Mouse (Mus musculus): Measurements from ENCODE around the gene Usp46.

Usp46 gene

DNA sequence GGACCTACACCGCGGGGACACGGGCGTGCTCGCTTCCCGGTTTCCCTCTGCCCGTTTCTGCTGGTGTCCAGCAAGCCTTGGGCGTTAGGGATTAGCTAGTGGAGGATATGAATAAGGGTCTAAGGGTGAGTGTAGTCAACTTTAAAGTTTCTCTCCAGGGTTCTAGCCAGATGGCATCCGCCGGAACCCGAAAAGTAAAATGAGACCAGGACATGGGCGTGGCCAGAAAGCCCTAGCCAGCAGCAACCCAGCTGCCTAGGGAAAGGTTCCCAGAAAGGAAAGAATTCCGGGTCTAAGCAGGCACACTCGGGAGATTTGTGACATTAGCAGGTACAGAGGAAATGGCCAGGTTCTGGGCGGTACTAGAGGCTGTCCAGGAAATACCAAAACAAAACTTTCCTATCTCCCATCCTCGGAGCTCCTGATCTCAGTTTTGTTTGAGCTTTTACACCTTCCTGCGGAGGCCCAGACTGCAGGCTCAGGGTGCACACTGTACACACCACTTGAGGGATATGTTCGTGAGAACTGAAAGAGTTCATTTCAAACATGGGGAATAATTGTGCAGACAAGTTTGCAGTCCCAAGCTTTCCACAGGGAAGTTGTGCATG is 587 bp upstream of the Usp46 start:
- DNase-seq (ENCODE audit: low spot score): peak; percentile 63

DNA sequence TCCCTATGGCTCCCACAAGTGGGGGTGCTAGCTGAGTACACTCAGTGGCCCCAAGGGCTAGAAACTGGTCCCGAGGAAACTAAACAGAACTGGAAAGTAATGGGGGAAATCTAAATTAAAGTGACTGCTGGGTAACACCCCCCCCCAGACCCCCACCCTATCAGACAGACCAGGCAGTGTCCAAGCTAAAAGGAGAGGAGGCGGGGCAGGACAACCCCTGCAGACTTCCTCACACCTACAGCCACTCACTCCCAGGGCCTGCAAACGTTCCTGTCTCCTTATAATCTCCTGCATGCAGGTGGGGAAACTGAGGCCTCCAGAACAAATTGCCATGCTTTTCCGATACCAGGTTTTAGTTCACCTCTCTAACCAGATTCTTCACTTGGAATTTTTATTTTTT is 885 bp downstream of the Usp46 start:
- DNase-seq (ENCODE audit: low spot score): no peak

DNA sequence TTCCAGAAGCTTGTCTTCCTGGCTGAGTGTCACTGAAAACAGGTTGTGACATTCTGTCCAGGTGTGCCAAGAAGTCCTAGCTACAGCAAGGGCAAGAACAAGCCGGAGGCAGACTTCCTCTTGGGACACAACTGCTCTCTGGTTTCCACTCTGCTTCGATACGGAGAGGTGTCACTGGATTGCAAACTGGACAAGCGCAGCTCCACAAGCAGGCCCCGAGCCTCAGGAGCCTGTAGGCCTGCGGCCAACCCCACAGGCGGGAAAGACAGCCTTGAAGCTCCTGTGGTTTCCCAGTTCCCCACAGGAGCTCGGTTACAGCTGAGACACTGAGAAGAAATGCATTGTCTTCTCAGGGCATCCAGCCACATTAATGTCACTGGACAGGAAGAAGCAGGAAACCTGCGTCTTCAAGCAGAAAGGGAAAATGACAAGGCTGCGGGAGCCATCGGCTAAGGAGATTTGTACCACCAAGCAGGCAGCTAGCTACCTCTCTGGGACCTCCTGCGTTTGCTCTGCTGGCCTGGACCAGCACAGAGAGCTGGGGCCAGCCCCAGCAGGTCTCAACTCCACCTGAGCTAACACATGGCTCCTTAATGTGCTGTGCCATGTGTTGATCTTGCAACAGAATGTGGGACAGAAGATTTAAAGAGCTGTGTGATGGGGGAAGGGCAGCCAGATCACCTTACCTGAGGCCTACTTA is 1.7 kb downstream of the Usp46 start:
- DNase-seq (ENCODE audit: low spot score): no peak

DNA sequence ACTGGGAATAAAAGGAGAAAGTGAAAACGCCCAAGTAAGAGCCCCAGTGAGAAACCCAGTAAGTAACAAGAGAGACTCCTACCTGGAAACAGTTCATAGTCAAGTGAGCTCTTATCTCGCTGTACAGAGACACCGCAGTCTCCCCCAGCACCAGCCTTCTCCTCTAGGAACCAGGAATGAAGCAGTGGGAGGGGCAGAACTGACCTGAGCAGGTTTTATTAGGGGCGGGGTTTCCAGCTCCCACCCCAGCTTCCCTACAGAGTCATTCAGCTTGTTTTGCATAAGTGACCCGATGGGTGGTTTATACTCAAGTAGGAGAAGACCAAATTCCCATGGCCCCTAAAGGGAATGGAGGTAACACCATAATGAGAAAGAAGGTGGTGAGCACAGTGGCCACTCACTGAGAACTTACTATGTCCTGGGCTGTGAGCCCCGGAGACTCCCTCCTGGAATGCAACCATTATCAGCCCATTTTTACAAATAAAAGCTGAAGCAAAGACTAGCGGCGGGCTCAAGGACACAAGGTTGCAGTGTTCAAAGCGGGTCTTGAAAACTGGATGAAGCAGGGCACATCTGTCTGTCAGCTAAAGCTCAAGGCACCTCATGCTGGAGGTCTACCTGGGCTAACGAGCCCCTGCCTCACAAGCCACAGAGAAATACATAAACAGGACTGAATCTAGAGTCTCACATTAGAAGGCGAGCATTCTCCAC is 2.5 kb downstream of the Usp46 start:
- DNase-seq (ENCODE audit: low spot score): no peak

DNA sequence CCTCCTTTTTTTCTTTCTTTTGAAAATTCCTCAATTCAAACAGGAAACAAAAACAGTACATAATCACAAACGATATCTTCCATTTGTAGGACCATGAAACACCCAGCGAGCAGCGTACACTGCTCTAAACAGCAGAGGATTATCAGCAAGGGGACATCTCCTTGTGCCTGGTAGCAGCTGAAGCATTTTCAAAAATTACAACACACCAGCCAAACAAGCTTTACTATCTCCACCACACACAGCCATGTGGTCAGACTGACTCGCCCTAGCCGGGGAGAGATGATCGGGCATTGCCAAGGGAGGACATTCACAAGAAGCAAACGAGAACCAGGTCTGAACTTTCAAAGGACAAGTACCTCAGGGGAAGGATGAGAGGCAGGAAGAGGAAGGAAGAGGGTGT is 3.4 kb downstream of the Usp46 start:
- no peak for DNase-seq (ENCODE audit: low spot score)

DNA sequence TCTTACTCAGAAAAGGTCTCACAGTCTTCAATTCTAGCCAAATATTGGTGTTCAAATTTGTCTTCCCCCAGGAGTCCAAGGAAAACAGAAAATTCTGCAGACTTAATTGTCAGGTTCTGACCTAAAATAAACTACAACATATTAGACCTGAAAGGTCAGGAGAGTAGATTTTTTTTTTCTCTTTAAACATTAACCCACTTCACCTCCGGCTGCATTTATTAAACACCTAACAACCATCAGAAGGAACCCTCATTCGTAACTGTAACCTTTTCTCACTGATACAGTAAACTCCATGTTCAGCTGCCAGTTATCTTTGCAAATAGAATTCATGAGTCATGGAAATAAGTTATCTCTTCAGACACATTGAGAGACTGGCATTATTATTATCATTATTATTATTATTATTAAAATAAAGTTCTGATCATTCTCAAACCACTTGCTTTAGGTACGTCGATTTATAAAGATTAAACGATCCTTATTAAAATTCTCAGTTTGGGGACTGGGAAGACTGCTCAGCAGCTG is 4.9 kb downstream of the Usp46 start:
- no peak for DNase-seq (ENCODE audit: low spot score)

DNA sequence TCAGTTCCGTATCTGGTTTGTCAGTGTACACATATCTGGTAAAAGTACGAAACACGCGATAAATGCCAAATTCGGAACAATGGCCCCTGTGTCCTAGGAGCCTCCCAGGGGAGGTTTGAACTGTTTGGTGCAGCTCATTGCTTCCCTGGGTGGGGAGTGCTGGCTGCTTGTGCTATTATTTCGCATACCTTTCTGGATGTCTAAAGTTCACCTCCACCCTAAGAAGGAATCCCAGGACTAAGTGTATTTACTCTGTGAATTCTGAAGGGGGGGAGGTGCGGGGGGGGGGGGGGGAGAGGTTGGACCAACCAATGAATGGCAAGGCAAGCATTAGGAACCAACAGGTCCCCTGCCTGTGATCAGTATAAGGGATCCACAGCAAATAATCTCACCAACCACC is 6.0 kb downstream of the Usp46 start:
- no peak for DNase-seq (ENCODE audit: low spot score)

DNA sequence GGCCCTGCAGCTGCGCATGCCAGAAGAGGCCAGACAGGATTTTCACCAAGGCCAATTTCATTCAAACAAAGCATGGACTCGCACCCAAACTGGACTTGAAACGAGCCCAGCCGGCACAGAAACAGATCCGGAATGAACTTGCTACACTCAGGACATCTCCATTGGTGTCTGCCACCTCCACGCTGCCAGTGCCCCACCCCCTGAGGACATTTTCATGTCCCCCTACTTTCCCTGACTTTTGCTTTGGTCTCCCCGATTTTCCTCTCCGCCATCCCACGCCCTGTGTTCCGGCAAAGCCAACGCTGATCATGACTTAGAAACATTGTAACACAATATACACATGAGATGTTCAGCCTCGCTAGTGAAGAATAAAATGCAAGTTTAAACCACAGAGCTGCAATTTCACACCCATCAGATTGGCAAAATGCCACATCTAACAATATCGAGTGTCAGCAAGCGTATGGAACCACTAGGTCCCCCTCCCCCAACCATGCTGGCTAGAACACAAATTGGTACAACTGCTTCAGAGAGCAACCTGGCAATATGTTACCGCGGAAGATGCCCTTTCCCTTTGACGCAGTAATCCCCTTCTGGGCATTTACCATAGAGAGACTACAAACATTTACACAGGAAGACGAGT is 6.7 kb downstream of the Usp46 start:
- DNase-seq (ENCODE audit: low spot score): peak; percentile 45

DNA sequence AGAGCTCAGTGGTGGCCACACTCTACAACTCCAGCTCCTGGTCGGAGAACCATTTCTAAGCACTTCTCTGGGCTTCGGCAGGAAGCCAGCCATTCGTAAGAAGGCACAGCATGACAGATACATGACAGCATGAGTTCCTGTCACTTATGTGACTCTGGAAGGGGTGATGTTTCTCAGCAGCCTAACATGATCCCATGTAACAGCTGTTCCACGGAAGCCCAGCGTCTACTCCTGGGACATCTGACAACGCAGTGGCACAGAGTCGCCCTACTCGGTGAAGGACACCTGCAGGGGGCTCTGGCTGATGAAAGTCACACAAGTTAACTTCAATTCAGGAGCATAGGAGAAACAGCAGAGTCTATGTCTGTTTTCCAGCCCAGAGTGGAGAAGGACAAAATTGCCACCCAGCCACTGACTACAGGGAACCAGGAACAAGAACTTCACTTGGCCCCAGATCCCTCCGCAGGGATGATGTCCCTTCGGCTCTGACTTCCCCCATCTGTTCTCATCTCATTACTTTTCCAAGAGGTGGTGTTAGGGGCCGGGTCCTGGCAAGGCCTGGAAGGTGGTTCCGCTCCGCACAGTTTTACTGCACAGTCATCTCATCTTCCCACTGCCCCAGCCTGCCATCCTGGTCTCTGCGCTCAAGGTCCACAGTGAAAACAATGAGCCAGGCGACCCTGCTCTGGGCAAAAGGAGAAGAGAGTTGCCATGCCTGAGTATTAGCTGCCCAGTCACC is 15.9 kb downstream of the Usp46 start:
- DNase-seq (ENCODE audit: low spot score): no peak

DNA sequence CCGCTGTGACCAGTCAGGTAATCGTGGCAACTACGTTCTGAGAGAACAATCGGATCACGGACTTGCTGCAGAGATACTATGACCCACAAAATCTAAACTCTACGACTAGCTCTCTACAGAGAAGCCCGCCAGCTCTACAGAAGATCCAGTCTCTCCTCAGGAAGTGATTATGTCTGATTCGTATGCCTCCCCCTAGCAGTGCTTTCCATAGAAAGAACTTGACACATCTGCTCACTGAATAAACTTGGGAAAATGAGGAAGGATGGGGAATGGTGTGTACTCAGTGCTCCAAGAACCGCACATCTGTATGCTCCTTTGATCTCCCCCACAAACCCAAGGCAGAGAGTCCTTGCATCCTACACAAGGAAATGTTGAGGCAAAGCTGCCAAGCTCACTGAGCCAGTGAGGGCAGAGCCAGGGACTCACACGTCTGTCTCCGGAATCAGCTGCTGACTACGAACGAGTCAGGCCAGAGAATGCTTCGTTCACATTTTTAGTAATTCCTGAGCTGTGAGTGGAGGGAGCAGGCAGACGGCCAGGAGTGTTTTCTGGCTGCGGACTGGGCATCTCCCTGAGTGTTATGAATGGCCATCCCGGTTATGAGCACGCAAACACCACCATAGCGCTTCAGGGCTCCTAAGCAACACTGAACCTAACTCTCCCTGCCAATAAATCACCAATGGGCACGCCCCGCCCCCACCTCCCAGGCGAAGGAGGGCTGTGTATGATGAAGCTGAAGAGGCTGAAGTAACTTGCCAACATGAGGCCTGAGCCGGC is 16.6 kb downstream of the Usp46 start:
- no peak for DNase-seq (ENCODE audit: low spot score)

DNA sequence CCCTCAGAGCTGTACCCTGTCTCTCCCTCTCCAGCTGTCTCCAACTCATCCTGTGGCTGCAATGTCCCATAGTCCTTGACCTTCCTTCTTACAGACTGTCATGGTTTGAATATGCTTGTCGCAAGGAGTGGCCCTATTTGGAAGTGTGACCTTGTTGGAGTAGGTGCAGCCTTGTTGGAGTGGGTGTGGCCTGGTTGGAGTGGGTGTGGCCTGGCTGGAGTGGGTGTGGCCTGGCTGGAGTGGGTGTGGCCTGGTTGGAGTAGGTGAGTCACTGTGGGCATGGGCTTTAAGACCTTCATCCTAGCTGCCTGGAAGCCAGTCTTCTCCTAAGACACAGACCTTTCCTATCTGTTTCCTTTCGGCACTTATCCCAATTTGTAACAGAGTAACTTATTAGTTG is 17.3 kb downstream of the Usp46 start:
- DNase-seq (ENCODE audit: low spot score): no peak

DNA sequence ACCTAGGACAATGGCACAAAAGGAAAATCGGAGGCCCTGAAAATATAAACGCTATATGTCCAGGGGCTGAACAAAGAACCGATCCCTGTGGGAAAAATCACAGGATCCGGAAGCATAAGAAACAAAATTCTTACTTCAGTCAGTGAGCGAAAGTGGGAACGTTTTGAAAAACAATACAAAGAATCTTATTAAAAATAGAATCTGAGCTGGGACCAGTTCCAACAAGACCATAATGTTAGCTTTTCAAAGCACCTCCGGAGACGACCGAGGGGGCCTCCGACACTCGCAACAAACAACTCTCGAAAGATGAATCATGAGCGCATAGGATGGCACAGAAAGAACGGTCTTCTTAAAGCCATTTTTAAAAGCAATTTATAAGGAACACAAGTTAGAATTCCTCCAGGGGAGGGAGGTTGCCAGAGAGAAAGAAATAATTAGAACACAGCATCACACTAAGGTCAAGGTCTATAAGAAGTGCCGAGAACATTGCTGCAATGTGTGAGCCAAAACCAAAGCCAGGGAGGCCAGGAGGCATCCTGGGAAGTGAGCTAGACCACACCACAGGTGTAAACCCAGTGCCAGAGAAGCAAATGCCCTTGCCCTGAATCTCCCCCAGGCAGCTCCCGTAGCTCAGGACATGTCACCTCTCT is 19.3 kb downstream of the Usp46 start:
- DNase-seq (ENCODE audit: low spot score): no peak

DNA sequence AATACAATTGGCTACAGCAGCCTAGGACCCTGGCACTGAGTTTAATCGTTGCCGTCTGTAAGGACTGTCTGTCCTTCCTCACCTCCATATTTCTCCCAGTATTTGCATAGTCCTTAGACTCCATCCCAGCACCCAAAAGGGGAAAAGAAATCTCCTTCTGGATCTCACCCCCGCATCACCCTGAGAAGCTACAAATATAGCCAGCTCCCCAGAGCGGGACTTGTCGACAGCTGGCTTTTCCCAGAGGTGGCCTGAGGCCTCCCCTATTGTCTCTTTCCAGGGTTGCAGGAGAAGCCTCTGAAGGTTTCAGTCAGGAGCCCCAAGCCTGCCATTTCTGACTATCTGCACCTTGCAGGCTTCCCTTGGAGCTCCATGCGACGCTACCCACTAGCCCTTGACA is 23.6 kb downstream of the Usp46 start:
- no peak for DNase-seq (ENCODE audit: low spot score)

DNA sequence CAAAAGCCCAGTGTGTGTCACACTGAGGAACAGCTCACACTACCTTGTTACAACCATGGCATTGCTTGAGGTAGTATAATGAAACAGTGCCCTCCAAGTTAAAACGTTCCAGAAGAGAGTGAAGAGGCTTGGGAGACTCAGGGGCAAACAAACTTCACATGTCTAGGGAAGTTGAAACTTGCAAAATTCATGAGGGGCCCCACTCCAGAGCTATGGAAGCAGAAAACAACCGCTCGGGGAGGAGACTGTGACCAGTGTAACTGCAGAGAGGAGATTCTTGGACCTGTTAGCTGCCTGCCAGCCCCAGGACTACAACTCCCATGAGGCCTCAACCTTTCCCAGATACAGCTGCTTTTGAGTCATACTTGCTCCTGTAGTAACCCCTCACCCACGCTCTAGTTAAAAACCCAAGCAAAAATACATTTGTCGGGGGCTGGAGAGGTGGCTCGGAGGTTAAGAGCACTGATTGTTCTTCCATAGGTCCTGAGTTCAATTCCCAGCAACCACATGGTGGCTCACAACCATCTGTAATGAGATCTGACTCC is 25.4 kb downstream of the Usp46 start:
- no peak for DNase-seq (ENCODE audit: low spot score)

DNA sequence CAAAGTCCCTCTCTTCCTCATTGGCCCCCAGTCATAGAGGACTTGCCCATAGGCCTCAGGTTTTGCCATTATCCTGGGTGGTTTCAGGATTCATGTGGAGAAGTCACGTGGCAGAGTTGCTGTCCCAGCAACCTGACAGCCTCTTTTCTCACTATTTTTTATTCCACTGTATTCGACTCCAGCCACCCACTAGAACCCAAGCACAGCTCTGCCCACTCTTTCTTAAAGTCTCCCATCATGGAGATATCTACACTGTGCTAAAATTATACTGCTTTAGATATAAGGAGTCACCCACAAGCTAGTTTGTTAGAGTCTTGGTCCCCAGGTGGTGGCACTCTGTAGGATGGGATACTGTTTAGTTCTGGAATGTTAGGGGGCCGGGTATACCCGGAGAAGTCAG is 27.7 kb downstream of the Usp46 start:
- no peak for DNase-seq (ENCODE audit: low spot score)

DNA sequence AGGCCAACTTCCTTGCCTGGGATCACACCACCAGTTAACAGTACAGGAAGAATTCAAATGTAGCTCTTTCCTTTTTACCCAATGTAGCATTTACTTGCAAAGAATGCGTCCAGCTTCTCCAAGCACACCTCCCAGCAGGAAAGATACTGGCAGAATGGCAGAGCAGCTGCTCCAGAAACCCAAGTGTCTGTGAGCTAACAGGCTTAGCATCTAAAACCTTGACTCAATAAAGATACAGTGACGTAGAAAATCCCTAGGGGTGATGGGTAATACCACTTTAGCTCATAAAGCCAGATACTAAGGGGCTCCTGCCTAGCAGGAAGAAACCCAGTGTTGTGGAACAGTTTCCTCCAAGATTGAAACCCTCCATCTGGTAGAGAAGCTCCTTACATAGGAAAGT is 32.8 kb downstream of the Usp46 start:
- DNase-seq (ENCODE audit: low spot score): no peak

DNA sequence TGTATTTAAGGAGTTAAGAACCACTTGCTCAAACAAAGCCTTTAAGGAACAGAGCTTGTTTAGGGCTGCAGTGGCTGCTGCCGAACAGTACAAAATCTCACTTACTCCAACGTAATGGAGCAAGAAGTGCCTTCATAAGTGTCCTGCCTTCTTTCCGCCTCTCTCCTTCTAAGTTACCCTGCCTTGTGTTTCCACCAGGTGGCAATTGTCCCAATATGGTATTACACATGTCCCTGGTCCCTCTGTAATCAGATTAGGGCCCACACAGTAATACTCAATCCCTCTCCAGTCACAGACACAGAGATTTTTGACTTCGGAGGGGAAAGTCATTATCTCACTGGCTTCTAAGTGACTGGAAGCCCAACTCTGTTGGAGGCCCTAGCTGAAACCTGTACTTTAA is 34.1 kb downstream of the Usp46 start:
- no peak for DNase-seq (ENCODE audit: low spot score)

DNA sequence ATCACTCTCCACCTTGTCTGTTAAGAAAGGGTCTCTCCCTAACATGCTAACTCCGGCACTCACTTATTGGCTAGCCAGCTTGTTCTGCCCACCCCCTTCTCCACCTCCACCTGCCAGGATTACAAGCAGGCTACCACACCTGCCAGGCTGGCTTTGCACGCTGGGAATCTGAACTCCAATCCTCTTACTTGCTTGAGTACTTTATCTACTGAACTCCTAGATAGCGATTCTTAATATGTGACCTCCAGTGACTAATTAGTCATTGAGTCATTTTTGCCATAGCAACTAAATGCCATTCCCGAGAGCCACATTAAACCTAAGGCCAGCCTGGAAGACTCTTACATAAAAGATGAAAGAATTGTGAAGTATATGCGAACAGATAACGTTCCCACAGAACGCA is 38.4 kb downstream of the Usp46 start:
- DNase-seq (ENCODE audit: low spot score): no peak

DNA sequence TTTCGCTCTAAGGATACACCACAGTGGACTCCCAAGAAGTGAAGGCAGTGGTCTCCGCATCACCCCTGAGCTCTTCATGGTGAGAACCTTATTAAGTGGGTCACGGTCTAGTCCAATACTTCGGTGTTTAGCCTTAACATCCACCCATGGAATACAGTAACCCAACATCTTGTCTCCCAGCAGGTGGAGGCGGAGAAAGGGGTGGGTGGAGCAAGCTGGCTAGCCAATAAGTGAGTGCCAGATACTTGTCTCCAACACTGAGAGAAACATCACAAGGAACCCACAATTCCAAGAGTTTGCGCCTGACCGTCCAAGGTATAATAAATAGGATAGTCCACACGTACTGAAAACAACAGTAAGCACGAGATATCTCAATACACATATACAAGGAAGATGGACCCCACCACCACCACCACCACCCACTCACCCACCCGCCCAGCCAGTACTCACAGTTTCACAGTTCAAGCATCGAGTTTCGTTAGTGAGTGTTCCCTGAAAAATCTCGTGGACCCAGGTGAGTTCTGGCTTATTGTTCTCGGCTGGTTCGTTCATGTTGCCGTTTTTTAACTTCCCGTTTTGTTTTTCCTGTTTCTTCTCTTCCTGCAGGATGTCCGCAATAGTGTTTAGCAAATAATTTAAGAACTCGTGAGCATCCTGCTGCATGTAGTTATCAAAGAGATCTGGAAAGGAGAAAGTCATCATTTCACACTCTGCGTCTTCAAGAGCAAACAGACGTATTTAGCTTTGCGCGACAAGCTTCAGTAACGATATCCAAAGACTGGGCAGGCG is 39.3 kb downstream of the Usp46 start:
- no peak for DNase-seq (ENCODE audit: low spot score)

DNA sequence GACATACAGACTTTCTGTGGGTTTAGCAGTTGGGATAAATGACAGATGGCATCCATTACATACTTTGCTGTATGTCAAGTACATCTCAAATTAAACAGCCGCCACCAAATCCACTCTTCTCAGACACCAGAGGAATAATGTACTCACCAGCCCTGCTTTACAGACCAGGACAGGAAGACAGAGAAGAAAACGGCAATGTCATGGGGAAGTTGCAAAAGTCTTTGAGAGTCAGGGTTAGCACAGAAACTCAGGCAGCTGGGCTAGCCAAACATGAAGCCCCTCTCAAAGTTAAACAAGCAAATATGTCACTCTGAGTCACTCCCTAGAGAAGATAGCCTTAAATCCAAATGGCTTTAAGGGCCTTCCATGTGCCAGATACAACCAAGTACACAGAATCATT is 40.0 kb downstream of the Usp46 start:
- no peak for DNase-seq (ENCODE audit: low spot score)

Measured in layer of hippocampus, adult 11-12 months (tissue).